Mouse (Mus musculus): Measurements from ENCODE around the gene Nkiras2. TPM values are rescaled to one million over a fixed set of nuclear protein-coding genes. Genes with fewer than 3 reads are reported as not detected.
"Not testable (repeated sequence)": the region's sequence is repeated elsewhere in the genome, so short reads cannot be mapped to it uniquely, and the experiment has no call there.

Gene Nkiras2
- total RNA-seq, 2 experiments from 2014 or later: 42.5 to 43.7 TPM

GRCm38 (mm10) chr11:100626701-100627195 lies 7.7 kb downstream of the Nkiras2 start:
- DNase-seq (ENCODE audit: low spot score in 2 of 2): peak; percentile 66 to 76

DNA sequence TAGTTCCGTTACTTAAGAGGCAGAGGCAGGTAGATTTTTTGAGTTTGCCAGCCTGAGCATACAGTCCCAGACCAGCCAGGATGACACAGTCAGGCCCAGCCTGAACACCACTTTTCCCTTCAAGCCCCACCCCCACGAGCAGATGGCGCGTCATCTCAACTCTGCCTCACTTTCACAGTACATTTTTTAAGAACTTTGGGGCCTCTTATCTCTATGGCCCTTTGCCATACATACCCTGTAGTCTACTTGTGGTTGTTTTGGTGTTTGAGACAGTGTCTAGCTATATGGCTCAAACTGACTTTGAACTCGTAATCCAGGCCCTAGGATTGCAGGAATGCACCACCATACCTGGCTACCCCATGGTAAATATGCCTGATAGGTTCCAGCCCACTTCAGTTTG lies 9.0 kb downstream of the Nkiras2 start:
- DNase-seq (ENCODE audit: low spot score in 2 of 2): no peak

GRCm38 (mm10) chr11:100628862-100629352 lies 9.9 kb downstream of the Nkiras2 start:
- peak in 1 of 2 experiments; percentile 72 for DNase-seq (ENCODE audit: low spot score in 2 of 2)

DNA sequence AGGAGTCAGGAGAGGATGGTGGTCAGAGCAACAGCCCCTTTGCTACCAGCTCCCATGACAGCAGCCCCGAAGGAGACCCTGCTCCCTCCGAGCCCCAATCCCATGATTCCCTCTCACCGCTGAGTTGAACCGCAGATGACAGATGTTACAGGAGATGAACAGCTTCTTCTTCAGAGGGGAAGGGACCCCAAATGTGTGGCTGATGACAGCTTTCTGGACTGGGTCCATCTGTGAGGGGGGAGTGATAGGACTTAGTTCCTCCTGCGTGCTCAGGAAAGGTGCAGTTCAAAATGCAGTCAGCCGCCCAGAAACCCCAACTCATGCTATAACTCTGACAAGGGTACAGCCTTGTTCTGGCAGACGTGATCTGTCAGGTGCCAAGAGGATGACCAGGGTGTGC lies 15.5 kb downstream of the Nkiras2 start:
- no peak for DNase-seq (ENCODE audit: low spot score in 2 of 2)

DNA sequence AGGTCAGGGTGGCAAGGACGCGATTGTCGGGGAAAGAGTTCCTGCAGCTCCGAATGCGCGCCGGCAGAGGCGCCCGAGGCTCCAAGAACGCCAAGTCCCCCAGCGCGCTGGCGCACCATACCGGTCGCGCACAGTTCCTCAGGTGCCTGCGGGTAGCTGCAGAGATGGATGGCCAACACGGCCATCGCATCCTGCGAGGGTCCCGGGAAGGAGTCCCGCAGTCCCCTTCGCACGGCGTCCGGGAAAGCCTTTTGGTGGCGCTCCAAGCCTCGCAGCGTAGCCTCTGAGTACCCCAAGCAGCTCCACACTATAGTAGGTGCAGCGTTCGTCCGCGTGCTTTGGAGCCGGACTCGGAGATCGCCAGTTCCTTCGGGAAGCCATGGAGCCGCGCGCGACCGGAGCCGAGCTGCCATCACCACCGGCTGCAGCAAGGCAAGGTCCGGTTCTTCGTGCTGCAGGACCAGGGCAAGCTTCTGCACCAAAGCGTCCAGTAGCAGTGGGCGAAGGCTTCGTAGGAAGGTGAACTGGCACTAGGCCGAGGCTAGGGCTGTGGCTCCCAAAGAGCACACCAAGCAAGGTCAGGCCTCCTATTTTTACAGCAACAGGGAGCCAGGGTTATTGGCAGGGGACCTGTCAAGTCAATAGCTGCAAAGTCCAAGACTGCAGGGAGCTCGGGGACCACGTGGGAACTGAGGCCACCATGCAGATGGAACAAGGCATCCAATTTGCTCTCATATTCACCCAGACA lies 21.3 kb downstream of the Nkiras2 start:
- no peak for DNase-seq (ENCODE audit: low spot score in 2 of 2)

GRCm38 (mm10) chr11:100643612-100644575 lies 24.9 kb downstream of the Nkiras2 start:
- DNase-seq (ENCODE audit: low spot score in 2 of 2): no peak

DNA sequence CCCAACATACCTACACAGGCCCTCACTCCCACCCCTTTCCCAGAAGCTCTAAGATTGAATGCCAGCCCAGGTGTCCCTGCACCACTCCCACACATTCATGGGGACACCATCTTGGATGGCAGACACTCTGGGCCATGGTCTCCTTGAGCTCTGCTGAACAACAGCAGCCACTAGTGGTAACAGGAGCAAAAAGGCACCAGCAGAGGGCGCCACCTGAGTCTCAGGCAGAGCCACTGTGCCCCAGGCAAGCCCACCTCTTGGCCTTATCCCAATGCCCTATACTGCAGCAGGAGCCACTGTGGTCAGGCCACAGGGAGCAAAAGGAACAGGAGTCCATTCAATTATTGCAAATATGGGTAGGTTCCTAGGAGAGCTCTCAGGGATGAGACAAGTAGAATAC lies 27.2 kb downstream of the Nkiras2 start:
- DNase-seq (ENCODE audit: low spot score in 2 of 2): peak in 1 of 2 experiments; percentile 46

DNA sequence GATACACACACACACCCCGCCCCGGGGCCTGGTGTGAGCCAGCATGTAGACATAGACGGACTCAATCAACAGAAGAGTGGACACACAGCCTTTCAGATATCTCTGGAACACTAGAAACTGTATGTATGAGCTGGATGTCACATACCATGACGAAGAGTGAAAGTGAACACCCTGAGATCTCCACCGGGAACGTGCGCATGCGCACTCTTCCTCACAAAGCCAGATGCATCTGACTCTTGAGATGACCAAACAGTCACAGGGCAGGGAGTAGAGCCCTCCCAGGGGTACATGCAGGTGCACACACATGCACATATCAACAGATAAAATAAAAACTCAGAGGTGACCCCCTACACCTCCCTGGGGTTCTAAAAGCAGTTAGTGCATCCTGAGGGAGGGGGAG lies 29.4 kb downstream of the Nkiras2 start:
- no peak for DNase-seq (ENCODE audit: low spot score in 2 of 2)

DNA sequence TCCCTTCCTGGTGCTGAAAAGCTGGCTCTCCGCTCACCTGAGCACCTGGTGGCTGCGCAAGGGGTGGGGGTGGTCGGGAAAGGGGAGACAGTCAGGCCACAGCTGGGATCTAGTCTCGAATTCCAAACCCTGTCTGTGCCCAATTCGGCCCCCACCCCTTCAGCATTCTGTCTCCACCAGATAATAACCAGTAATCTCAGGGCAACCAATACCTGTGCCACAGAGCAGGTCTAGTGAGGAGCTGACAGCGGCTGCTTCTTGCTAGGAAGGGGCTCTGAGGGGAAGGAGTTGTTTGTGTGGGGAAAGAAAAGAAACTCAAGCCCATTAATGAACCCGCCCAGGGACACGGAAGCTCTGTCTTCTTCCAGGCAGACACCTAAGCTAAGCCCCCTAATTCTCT lies 32.2 kb downstream of the Nkiras2 start:
- DNase-seq (ENCODE audit: low spot score in 2 of 2): no peak

DNA sequence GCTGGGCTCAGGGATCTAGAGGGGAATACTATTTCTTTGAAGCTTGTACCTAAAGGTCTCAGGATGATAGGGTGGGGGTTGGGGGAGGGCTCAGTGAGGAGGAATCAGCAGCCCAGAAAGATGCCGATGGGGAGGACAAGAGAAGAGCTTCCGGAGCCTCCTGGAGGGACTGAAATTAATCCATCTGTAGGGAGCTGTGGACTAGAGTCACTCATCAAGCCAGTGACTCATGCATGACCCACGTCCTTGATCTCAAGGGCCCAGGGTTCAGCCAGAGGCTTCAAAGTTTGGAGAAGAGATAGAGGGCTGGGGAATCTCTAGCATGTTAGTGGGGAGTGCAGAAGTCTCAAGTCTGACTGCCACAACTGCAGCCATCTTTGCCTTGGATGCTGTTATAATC lies 32.7 kb downstream of the Nkiras2 start:
- no peak for DNase-seq (ENCODE audit: low spot score in 2 of 2)

- DNase-seq (ENCODE audit: low spot score in 2 of 2): not testable (repeated sequence)
Measured at GRCm38 (mm10) chr11:100655589-100655988, 36.5 kb downstream of the Nkiras2 start.

DNA sequence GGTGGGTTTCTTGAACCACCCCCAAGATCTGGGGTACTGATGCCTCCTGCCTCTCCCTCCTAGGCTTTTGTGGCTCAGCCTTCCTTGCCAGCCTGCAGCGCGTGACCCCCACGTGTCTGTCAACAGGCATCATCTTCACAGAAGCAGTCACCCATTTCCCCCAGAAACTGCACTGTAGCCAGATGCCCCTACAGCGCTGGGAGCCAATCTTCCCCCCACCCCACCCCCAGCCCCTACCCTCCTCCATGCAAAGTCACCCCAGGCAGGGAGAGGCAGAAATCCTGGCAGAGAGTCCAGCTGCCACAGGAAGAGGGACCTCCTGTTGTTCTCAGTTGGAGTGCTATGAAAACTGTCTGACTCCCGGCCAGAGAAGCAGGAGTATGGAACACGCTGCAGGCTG lies 37.4 kb downstream of the Nkiras2 start:
- DNase-seq (ENCODE audit: low spot score in 2 of 2): no peak

GRCm38 (mm10) chr11:100659806-100660205 lies 40.8 kb downstream of the Nkiras2 start:
- no peak for DNase-seq (ENCODE audit: low spot score in 2 of 2)

GRCm38 (mm10) chr11:100671049-100671448 lies 52.0 kb downstream of the Nkiras2 start:
- DNase-seq (ENCODE audit: low spot score in 2 of 2): no peak

DNA sequence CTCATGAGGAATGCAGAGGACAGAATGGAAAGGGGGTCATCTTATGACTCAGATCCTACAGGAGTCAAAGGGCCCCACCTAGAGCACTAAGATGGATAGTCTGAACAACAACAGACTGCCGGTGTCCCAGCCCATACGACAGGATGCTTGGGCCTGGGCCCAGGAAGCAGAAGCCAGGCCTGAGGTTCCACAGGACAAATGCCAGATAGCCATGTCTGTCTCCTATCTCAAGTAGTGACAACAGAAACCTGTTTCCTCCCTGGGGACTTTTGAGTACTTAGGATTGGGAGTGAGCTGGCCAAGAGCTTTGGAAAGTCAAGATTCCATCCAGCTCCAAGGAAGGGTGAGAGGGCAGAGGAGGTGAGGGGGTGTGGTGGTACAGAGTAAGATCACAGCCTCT lies 52.9 kb downstream of the Nkiras2 start:
- no peak for DNase-seq (ENCODE audit: low spot score in 2 of 2)

DNA sequence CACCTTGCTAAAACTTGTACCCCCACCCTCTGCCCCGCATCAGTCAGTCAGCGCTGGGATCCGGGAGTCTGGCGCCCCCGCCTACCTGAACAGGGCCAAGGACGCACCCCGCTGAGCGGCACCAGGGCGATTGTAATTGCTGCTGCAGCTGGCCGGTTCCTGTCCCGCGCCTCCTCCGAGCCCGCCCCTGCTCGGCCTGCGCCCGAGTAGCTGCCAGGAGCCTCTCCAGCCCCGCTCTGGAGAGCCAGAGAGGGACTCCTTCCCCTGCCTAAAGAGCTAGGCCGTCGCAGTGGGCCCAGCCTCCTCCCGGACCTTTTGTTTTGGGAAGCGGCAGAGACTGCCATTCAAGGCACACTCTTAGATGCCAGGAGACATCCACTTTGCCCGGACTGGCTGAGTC lies 54.1 kb downstream of the Nkiras2 start:
- DNase-seq (ENCODE audit: low spot score in 2 of 2): peak; percentile 70 to 78

Other genes with a start within 250 kb of the Nkiras2 start
- 10 to 100 TPM; 80.4 to 91.4 TPM for gene Jup, start 221.5 kb upstream of the Nkiras2 start, total RNA-seq (2021)
- gene P3h4, start 204.4 kb upstream of the Nkiras2 start, total RNA-seq (2021): 10 to 100 TPM; 27.4 to 29.4 TPM
- 10 to 100 TPM; 86.4 TPM for gene Fkbp10, start 203.5 kb upstream of the Nkiras2 start, total RNA-seq (2021)
- 10 to 100 TPM; 35.8 to 38.1 TPM for gene Nt5c3b, start 177.4 kb upstream of the Nkiras2 start, total RNA-seq (2021)
- gene Klhl10, start 177.3 kb upstream of the Nkiras2 start, total RNA-seq (2021): 1 to 10 TPM; 1.0 to 1.5 TPM
- 10 to 100 TPM; 14.9 to 15.8 TPM for gene Klhl11, start 146.5 kb upstream of the Nkiras2 start, total RNA-seq (2021)
- gene Acly, start 91.2 kb upstream of the Nkiras2 start, total RNA-seq (2021): 10 to 100 TPM; 54.1 to 57.9 TPM
- under 1 TPM; 0.13 to 0.22 TPM for gene Ttc25, start 73.6 kb upstream of the Nkiras2 start, total RNA-seq (2021)
- gene Cnp, start 44.3 kb upstream of the Nkiras2 start, total RNA-seq (2021): 10 to 100 TPM; 33.3 to 38.3 TPM
- gene Dnajc7, start 924 bp downstream of the Nkiras2 start, total RNA-seq (2021): 100 to 1,000 TPM; 192 to 239 TPM
- gene Zfp385c, start 73.2 kb downstream of the Nkiras2 start, total RNA-seq (2021): 1 to 10 TPM; 1.9 to 2.2 TPM
- 1 to 10 TPM; 1.0 to 1.1 TPM for gene Dhx58, start 85.0 kb downstream of the Nkiras2 start, total RNA-seq (2021)
- gene Kat2a, start 93.2 kb downstream of the Nkiras2 start, total RNA-seq (2021): 10 to 100 TPM; 20.6 to 21.6 TPM
- gene Hspb9, start 94.6 kb downstream of the Nkiras2 start, total RNA-seq (2021): not detected
- gene Rab5c, start 119.0 kb downstream of the Nkiras2 start, total RNA-seq (2021): 10 to 100 TPM; 76.7 to 79.7 TPM
- gene Kcnh4, start 140.7 kb downstream of the Nkiras2 start, total RNA-seq (2021): under 1 TPM in 1 of 2 experiments, not detected in 1; 0.10 TPM
- gene Hcrt, start 143.7 kb downstream of the Nkiras2 start, total RNA-seq (2021): not detected
- gene Ghdc, start 151.7 kb downstream of the Nkiras2 start, total RNA-seq (2021): 1 to 10 TPM; 9.0 to 9.5 TPM
- gene Stat5b, start 231.5 kb downstream of the Nkiras2 start, total RNA-seq (2021): 10 to 100 TPM; 76.1 to 90.4 TPM
- 10 to 100 TPM; 35.6 to 41.4 TPM for gene Stat5a, start 240.1 kb downstream of the Nkiras2 start, total RNA-seq (2021)

Data from gastrocnemius, postnatal 4 days (tissue).